Mouse (Mus musculus): Measurements from ENCODE around the gene Nop16.

GRCm38 (mm10) chr13:54548036-54548435 is 41.9 kb downstream of the Nop16 start:
- TF ChIP-seq CTCF (IDR thresholded peaks at IDR 0.05; ENCODE audit: control insufficient read depth, insufficient read depth, low read length) (no peak), POLR2A (IDR thresholded peaks at IDR 0.05; ENCODE audit: borderline replicate concordance, control insufficient read depth, low read depth, low read length) (no peak)

Data from bone marrow, adult 2 months (tissue).